Mouse (Mus musculus) CH12.LX (cell line): ENCODE data around the gene Washc2. TPM values are rescaled to one million over a fixed set of nuclear protein-coding genes. Genes with fewer than 3 reads are reported as not detected.
A peak's percentile ranks its signal among the peaks of the same experiment; 100 is the strongest.

Experiments
- DNase-seq: peaks from one replicate; pipeline ENCODE4 v3.0.0-alpha.2; 2013; ENCODE audit errors: extremely low read depth
- H3K27ac ChIP-seq: 2 replicates; pipeline ENCODE4 v1.5.1; 2012; ENCODE audit warnings: low read depth, mild to moderate bottlenecking, control low read depth, moderate library complexity; ENCODE audit not compliant: insufficient read depth
- H3K27me3 ChIP-seq: replicated peaks from 2 replicates; pipeline ENCODE3; 2012; ENCODE audit warnings: inconsistent platforms
- H3K36me3 ChIP-seq, 2 experiments: replicated peaks in 1 of 2; 2 replicates each; pipeline versions ENCODE3 to v1.6.1; 2012; ENCODE audit warnings: inconsistent platforms in 1 of 2, low read length in 1 of 2, mild to moderate bottlenecking in 1 of 2, mixed read lengths in 1 of 2, moderate library complexity in 1 of 2; ENCODE audit not compliant: control insufficient read depth in 1 of 2, insufficient read depth in 1 of 2
- H3K4me1 ChIP-seq, 2 experiments: 2 replicates each; pipeline ENCODE4 v1.6.1; 2012; ENCODE audit warnings: inconsistent platforms in 1 of 2, moderate library complexity in 1 of 2; ENCODE audit not compliant: insufficient read depth in 2 of 2, control insufficient read depth in 1 of 2
- H3K4me2 ChIP-seq: 2 replicates; pipeline ENCODE4 v1.6.1; 2012; ENCODE audit warnings: low read depth, mild to moderate bottlenecking, control low read depth; ENCODE audit not compliant: poor library complexity, insufficient read depth, severe bottlenecking
- H3K4me3 ChIP-seq, 3 experiments: fragments of 150-350 bp in 1 of 3; sonication (generic) in 1 of 3; replicated peaks in 1 of 3; 2 replicates each; pipeline versions ENCODE3 to v1.5.1; 2011 to 2012; ENCODE audit warnings: low read depth in 2 of 3, low read length in 2 of 3, mild to moderate bottlenecking in 2 of 3, moderate library complexity in 2 of 3, control low read depth in 1 of 3, improper control_type of control experiment in 1 of 3, inconsistent platforms in 1 of 3, mixed read lengths in 1 of 3; ENCODE audit not compliant: poor library complexity in 1 of 3
- H3K79me2 ChIP-seq: replicated peaks from 2 replicates; pipeline ENCODE4 v1.6.1; 2012; ENCODE audit warnings: mild to moderate bottlenecking, moderate library complexity; ENCODE audit not compliant: control insufficient read depth, poor library complexity, insufficient read depth, severe bottlenecking; ENCODE audit errors: extremely low read depth
- H3K9ac ChIP-seq: 2 replicates; pipeline ENCODE4 v1.6.1; 2012; ENCODE audit warnings: low read depth, mild to moderate bottlenecking, control low read depth, moderate library complexity; ENCODE audit not compliant: insufficient read depth
- H3K9me3 ChIP-seq: replicated peaks from 2 replicates; pipeline ENCODE3; 2012; ENCODE audit warnings: low read length, inconsistent platforms, mixed read lengths
- BHLHE40 ChIP-seq: IDR thresholded peaks from 2 replicates; pipeline ENCODE4 v1.6.1; 2011; ENCODE audit warnings: mild to moderate bottlenecking, low read depth, low read length, improper control_type of control experiment
- CHD1 ChIP-seq: IDR thresholded peaks from 2 replicates; pipeline ENCODE4 v1.6.1; 2012; ENCODE audit warnings: low read depth, low read length, improper control_type of control experiment, inconsistent platforms
- GABPA ChIP-seq: IDR thresholded peaks from 2 replicates; pipeline ENCODE4 v1.6.1; 2012; ENCODE audit warnings: low read depth, low read length, improper control_type of control experiment, inconsistent platforms; ENCODE audit not compliant: insufficient replicate concordance
- IRF4 ChIP-seq: IDR thresholded peaks from 2 replicates; pipeline ENCODE4 v1.6.1; 2014; ENCODE audit warnings: low read depth, mild to moderate bottlenecking, inconsistent platforms, low read length, improper control_type of control experiment
- KAT2A ChIP-seq: IDR thresholded peaks from 2 replicates; pipeline ENCODE4 v1.6.1; 2012; ENCODE audit warnings: low read length, improper control_type of control experiment, inconsistent platforms; ENCODE audit not compliant: insufficient replicate concordance
- MAFK ChIP-seq: IDR thresholded peaks from 2 replicates; pipeline ENCODE4 v1.6.1; 2011; ENCODE audit warnings: low read length, improper control_type of control experiment; ENCODE audit not compliant: insufficient replicate concordance
- MAZ ChIP-seq: IDR thresholded peaks from 2 replicates; pipeline ENCODE4 v1.6.1; 2012; ENCODE audit warnings: low read depth, mild to moderate bottlenecking, inconsistent platforms, low read length, improper control_type of control experiment, moderate library complexity
- MEF2A ChIP-seq: IDR thresholded peaks from 2 replicates; pipeline ENCODE4 v1.6.1; 2014; ENCODE audit warnings: low read depth, mild to moderate bottlenecking, inconsistent platforms, low read length, improper control_type of control experiment, borderline replicate concordance
- MXI1 ChIP-seq: IDR thresholded peaks from 2 replicates; pipeline ENCODE4 v1.6.1; 2011; ENCODE audit warnings: mild to moderate bottlenecking, low read depth, low read length, improper control_type of control experiment
- NELFE ChIP-seq: IDR thresholded peaks from 2 replicates; pipeline ENCODE4 v1.6.1; 2011; ENCODE audit warnings: low read depth, low read length, improper control_type of control experiment
- NRF1 ChIP-seq: IDR thresholded peaks from 2 replicates; pipeline ENCODE4 v1.6.1; 2014; ENCODE audit warnings: low read depth, mild to moderate bottlenecking, inconsistent platforms, low read length, improper control_type of control experiment, moderate library complexity
- PAX5 ChIP-seq: IDR thresholded peaks from 2 replicates; pipeline ENCODE4 v1.6.1; 2012; ENCODE audit warnings: low read length, inconsistent platforms, mixed read lengths
- TBP ChIP-seq: conservative IDR thresholded peaks from 2 replicates; pipeline ENCODE4 v1.6.1; 2011; ENCODE audit warnings: low read depth, low read length, improper control_type of control experiment
- ZC3H11A ChIP-seq: IDR thresholded peaks from 2 replicates; pipeline ENCODE4 v1.6.1; 2012; ENCODE audit warnings: low read depth, mild to moderate bottlenecking, inconsistent platforms, low read length, improper control_type of control experiment
- dilution Hi-C: fragments of 300-500 bp; cut with MboI; formaldehyde crosslinking; loops from 2 replicates; pipeline ENCODE4 v1.14.3; 2020; ENCODE audit warnings: low sequenced_read_pairs; ENCODE audit not compliant: extremely low pct_unique_long_range_greater_than_20kb, extremely low pct_ligation_motif_present
- in situ Hi-C: fragments of 300-500 bp; cut with MboI; formaldehyde crosslinking; loops from 3 replicates; pipeline ENCODE4 v1.14.3; 2019; ENCODE audit warnings: low sequenced_read_pairs, low pct_ligation_motif_present, low pct_unique_long_range_greater_than_20kb, mixed read lengths
- polyA plus RNA-seq: library from polyadenylated mRNA; unstranded; fragments of >175 nt; gene quantifications from 2 replicates; pipeline ENCODE4 v1.2.1, GENCODE M21; 2012; ENCODE audit warnings: low read depth; ENCODE audit not compliant: insufficient read length
- total RNA-seq, 2 experiments: library from RNA; depleted of rRNA; stranded (reverse); fragments of 300-350 nt in 1 of 2; fragments of >200 nt in 1 of 2; gene quantifications; 2 replicates each; pipeline ENCODE4 v1.2.3; 2012 to 2014

The Washc2 gene
- total and polyA plus RNA-seq, 3 experiments = 37.3 to 51.7 (median 37.4) TPM

- TF ChIP-seq KAT2A (0 out of 2 replicates have a peak, but pooled peaks have one; percentile 20), MXI1 (no peak; the same call in 1 of the 2 replicates), GABPA (no peak), TBP (no peak), NRF1 (0 out of 2 replicates have a peak, but pooled peaks have one; percentile 6), IRF4 (no peak), NELFE (peak; percentile 55), CHD1 (no peak), PAX5 (no peak), BHLHE40 (no peak), MAFK (no peak), MEF2A (no peak)
Measured at GRCm38 (mm10) chr6:116264018-116264651, 56.3 kb downstream of the Washc2 start, which contains the start of gene Zfand4 (continued).

GRCm38 (mm10) chr6:116264836-116265235 lies 57.0 kb downstream of the Washc2 start:
- peaks cover 2 to 20% of the 10 kb centered on the region in 2 experiments; a peak in 3 of 4 replicates for H3K4me1 ChIP-seq
- no peaks in the 10 kb centered on the region for H3K27me3 ChIP-seq
- H3K27ac ChIP-seq = no peak overlapping the region
- no peak for TF ChIP-seq GABPA
- in situ Hi-C loops = no loop called here
- H3K4me2 ChIP-seq = peak overlapping the region; percentile 23
- no peaks in the 10 kb centered on the region for H3K9me3 ChIP-seq
- H3K4me3 ChIP-seq = peak overlapping the region in 1 of 3 experiments; percentile 59
- peak overlapping the region; percentile 72; the same call in 1 of the 2 replicates for H3K9ac ChIP-seq
- dilution Hi-C loops = no loop called here
- no peak for DNase-seq
- H3K79me2 ChIP-seq = no peaks in the 10 kb centered on the region; the same call in 1 of the 2 replicates
- H3K36me3 ChIP-seq = peaks cover 15 to 33% of the 10 kb centered on the region in 2 experiments

DNA sequence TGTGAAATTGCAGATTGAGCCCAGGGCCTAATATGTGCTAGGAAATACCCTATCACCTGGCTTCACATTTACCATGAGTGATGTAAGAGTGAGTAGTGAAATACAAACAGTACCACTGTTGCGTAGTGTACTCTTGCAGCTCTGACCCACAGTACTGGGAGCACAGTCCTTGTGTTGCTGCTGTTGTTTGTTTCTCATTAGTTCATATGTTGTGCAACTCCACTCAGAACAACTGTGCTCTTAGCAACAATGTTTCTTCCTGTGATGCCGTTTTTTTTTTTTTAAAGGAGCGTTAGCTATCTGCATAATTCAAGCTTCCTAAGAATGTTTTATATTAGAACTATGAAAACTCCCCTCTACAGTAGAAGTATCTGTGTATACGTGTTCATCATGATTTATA lies 57.8 kb downstream of the Washc2 start:
- dilution Hi-C loops (no loop called here), in situ Hi-C loops (no loop called here)
- peaks cover 9 to 25% of the 10 kb centered on the region in 2 experiments for H3K36me3 ChIP-seq
- H3K9me3 ChIP-seq = no peaks in the 10 kb centered on the region
- H3K4me3 ChIP-seq = no peak overlapping the region
- no peaks in the 10 kb centered on the region; the same call in 1 of the 2 replicates for H3K79me2 ChIP-seq
- no peak overlapping the region for H3K27ac ChIP-seq
- H3K27me3 ChIP-seq = no peaks in the 10 kb centered on the region
- TF ChIP-seq IRF4 = no peak
- TF ChIP-seq PAX5 = no peak
- TF ChIP-seq MAZ = no peak
- no peak for TF ChIP-seq ZC3H11A
- no peak for DNase-seq
- H3K4me2 ChIP-seq = no peak overlapping the region
- H3K4me1 ChIP-seq = peaks cover 2 to 20% of the 10 kb centered on the region in 2 experiments; a peak in 3 of 4 replicates
- no peak overlapping the region for H3K9ac ChIP-seq
